Mouse (Mus musculus): ENCODE results near the gene Specc1.

DNA sequence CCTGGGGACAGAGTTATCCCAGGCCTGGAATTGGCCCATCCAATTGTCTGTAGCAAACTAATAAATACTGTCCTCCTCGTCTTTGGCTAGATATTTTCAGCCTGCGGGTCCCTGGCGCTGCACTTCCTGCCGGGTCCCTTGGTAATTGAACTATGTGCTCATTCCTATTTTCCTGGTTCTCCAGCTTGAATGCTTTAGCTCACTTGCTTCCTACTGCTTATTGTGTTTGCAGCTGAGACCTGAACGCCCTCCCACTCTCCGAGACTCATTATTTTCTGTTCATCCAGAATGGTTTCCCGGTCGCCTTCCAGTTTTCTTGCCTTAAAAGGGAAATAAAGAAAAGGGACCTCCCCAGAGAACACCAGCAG lies 67.7 kb downstream of the Specc1 start:
- TF ChIP-seq CTCF (IDR thresholded peaks at IDR 0.05; ENCODE audit: borderline replicate concordance, insufficient read depth, low read depth, low read length), result no peak
- TF ChIP-seq POLR2A (IDR thresholded peaks at IDR 0.05; ENCODE audit: borderline replicate concordance, insufficient read depth, low read length), result no peak
